Mouse (Mus musculus): ENCODE data around the gene Gm6358.

GRCm38 (mm10) chr16:89188621-89189020, 48.0 kb downstream of the Gm6358 start:
- TF ChIP-seq CTCF (IDR thresholded peaks at IDR 0.05; ENCODE audit: low read depth, low read length) (no peak), EP300 (IDR thresholded peaks at IDR 0.05; ENCODE audit: insufficient read depth, low read depth, low read length) (no peak)

Data from ES-Bruce4 (cell line).